Mouse (Mus musculus): ENCODE data around the gene Il12rb1.

The Il12rb1 gene

GRCm38 (mm10) chr8:70827796-70828195, 19.5 kb downstream of the Il12rb1 start:
- no peak for DNase-seq (ENCODE audit: extremely low spot score, low spot score)

GRCm38 (mm10) chr8:70831517-70831916, 23.3 kb downstream of the Il12rb1 start:
- DNase-seq (ENCODE audit: extremely low spot score, low spot score) = no peak

GRCm38 (mm10) chr8:70832371-70832770, 24.1 kb downstream of the Il12rb1 start:
- DNase-seq (ENCODE audit: extremely low spot score, low spot score) = no peak

- DNase-seq (ENCODE audit: extremely low spot score, low spot score) = peak; percentile 31
Measured at GRCm38 (mm10) chr8:70833018-70833482, 24.8 kb downstream of the Il12rb1 start.

DNA sequence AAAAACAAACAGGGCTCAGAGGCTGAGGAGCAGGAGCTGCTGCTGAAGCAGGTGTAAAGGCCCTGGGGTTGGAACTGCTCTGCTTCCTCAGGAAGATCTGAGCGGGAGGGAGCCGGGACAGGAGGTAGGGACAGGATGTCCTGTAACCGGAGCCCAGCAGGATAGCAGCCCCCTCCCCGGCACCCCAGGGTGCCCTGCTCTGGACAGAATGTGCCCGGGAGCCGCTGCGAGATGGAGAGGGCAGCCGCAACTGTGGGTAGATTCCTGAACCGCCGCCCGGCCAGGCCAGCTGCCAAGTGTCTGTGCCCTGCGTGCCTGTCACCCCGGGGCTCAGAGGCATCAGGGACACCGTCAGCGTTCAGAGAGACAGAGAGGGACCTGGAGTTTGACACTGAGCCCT, 25.3 kb downstream of the Il12rb1 start:
- DNase-seq (ENCODE audit: extremely low spot score, low spot score) = no peak

DNA sequence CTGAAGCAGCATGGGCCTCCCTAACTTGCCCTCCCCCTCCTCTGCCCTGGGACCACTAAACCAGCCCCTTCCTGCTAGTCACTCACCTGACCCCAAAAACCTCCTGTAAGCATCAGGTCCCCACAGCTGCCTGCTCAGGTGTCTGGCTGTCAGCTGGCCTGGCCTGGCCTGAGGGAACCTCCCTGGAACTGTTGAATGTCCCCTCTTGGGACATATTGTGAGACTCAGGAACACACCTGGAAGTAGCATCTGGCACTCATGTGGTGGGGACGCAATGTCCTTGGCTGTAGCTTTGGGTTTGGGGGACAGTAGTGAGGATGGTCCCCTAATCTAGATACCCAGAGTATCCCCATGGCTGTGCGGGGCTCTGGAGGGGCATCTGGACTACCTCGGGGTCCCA, 25.8 kb downstream of the Il12rb1 start:
- no peak for DNase-seq (ENCODE audit: extremely low spot score, low spot score)

DNA sequence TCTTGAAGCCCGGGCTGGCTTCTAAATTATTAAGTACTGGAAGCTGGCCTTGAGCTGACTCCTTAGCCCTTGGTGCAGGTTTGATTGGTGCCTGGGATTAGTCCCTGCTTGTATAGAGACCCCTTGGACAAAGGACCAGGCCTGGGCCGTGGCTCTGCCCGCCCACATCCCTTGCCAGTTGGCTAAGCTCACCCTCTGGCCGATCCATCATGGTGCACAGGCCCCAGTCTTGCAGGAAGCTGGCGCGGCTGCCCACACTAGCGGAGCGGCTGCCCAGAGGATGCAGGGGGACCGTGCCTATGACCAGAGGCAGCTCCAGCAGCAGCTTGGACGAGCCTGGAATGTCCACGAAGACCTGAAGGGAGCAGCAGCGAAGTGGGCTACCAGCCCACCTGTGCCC, 28.4 kb downstream of the Il12rb1 start:
- no peak for DNase-seq (ENCODE audit: extremely low spot score, low spot score)

DNA sequence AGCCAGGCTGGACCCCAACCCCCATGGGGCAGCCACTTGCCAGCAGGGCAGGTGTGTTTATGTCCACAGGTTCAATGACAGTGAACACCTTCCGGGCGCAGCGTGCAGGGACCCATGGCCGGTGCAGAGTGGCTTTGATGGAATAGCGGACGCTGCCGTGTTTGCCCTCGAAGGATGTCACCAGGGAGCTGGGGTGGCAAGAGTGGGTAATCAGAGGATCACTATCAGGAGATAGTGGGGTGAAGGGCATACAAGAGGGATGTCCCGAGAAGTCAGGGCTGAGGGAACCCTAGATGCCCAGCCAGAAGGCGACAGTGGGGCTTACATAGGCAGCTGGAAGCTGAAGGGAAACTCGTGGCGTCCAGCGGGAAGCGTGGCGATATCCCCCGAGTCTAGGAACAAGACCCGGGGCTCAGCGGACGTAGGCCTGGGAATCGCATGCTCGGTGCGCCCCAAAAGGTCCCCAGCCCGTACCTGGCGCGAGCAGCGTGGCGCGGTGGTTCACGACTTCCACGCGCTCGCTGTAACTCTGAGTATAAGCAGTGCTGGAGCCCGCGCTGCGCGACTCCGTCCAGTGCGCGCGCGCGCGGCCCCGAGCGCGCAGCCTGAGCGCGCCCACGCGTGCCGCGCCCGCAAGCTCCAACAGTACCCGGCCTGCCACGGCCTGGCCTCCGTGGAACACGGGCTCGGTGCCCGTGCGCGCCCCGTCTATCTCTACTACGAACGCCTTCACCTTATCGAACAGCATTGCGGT, 30.6 kb downstream of the Il12rb1 start:
- peak; percentile 41 for DNase-seq (ENCODE audit: extremely low spot score, low spot score)

- DNase-seq (ENCODE audit: extremely low spot score, low spot score) = peak; percentile 96
Measured at GRCm38 (mm10) chr8:70839408-70840351, 31.4 kb downstream of the Il12rb1 start, which contains the start of gene Arrdc2. TSS of gene Arrdc2 (minus strand) at chr8:70839720.

DNA sequence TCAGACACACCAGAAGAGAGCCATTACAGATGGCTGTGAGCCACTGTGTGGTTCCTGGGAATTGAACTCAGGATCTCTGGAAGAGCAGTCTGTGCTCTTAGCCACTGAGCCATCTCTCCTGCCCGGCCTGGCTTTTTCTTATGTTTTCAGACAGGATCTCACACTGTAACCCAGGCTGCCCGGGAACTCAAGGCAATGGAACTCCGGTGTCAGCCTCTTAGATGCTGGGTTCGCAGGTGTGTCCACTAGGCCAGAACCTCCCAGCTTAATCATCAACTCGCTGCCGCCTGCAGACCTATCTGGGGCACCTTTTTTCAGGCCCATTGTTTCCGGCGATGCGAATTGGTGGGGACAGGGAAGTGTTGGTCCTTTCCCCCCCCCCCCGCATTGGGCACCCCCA, 32.3 kb downstream of the Il12rb1 start:
- DNase-seq (ENCODE audit: extremely low spot score, low spot score) = no peak

DNA sequence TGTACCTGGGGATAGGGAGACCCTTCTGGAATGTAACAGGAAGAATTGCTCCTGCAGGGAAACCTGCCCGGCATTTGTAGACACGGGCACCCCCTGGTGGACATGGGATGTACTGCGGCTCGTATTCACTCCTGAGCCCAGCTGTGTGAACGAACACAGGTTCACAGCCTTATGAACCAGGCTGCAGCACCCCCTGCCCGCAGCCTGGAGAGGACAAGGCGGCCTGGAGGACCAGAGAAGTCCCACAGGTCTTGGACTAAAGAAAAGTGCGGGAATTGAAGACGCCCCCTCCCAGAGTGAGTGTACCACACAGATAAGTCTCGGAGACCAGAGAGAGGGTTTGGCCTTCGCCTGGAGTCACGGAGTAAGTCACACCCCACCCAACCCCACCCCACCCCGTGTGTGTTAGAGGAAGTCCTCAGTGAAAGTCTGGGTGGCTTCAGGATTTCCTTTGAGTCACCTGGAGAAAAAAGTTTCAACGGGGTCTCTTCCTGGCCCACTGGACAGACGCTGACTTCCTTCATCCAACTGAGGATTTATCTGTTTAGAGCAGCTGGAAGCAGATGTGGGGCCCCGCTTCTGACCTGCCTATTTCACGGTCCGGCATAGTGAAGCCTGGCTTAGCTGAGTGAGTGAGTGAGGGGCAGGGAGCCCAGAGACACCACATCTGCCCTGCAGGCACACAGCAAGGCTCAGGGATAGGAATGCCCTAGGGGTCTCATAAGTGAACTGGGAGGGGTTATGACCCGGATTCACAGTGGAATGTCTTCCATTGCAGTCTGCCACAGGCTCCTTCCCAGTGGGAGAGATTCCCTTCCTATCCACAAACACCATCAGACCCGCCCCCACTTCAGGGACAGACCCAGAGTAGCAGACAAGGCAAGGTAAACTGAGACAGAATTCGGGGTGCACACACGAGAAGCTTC, 33.2 kb downstream of the Il12rb1 start:
- DNase-seq (ENCODE audit: extremely low spot score, low spot score) = peak; percentile 96

- no peak for DNase-seq (ENCODE audit: extremely low spot score, low spot score)
Measured at GRCm38 (mm10) chr8:70842484-70842883, 34.2 kb downstream of the Il12rb1 start.

- DNase-seq (ENCODE audit: extremely low spot score, low spot score) = no peak
Measured at GRCm38 (mm10) chr8:70843214-70843773, 35.0 kb downstream of the Il12rb1 start.

DNA sequence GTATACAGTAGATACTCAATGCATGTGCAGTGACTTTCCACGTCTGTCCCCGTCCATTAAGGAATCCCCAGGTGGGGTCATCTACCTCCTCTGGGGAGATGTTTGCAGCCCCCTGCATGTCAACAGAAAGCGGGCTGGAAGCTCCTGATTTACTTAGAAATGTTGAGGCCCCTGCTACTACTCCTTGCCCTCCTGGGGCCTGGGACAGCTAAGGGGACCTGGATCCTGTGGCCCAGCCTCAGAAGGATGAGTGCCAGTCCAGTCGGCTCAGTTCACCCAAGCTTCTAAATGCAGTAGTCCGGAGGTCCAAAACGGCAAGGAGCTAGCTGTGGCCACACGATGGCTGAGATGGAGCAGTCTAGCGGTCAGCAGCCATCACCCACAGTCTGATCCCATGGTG, 35.7 kb downstream of the Il12rb1 start:
- DNase-seq (ENCODE audit: extremely low spot score, low spot score) = no peak

- peak; percentile 97 for DNase-seq (ENCODE audit: extremely low spot score, low spot score)
Measured at GRCm38 (mm10) chr8:70844523-70844922, 36.3 kb downstream of the Il12rb1 start.

GRCm38 (mm10) chr8:70845108-70845507, 36.9 kb downstream of the Il12rb1 start:
- no peak for DNase-seq (ENCODE audit: extremely low spot score, low spot score)

GRCm38 (mm10) chr8:70846371-70847154, 38.3 kb downstream of the Il12rb1 start:
- no peak for DNase-seq (ENCODE audit: extremely low spot score, low spot score)

GRCm38 (mm10) chr8:70849333-70849990, 41.2 kb downstream of the Il12rb1 start:
- DNase-seq (ENCODE audit: extremely low spot score, low spot score) = no peak

- DNase-seq (ENCODE audit: extremely low spot score, low spot score) = no peak
Measured at GRCm38 (mm10) chr8:70850132-70850845, 42.0 kb downstream of the Il12rb1 start.
